Mouse (Mus musculus) retina, postnatal 1 day (tissue): ENCODE measurements at regions not wholly inside any gene's neighbourhood (a gene's known extent, or its start where the extent isn't known, plus 50 kb on each side); places are given as distances from the start of the nearest gene placed in this dataset.

ENCODE experiments used
- DNase-seq: peaks from one replicate; pipeline ENCODE4 v3.0.0-alpha.2; 2012

GRCm38 (mm10) chr8:51032386-51032785 is 2188.6 kb upstream of the Tenm3 start:
- no peak for DNase-seq

GRCm38 (mm10) chr8:51010508-51010907 is 2166.8 kb upstream of the Tenm3 start:
- DNase-seq: no peak

GRCm38 (mm10) chr8:50967386-50967785 is 2123.6 kb upstream of the Tenm3 start:
- peak; percentile 18 for DNase-seq

GRCm38 (mm10) chr8:50917540-50917939 is 2073.8 kb upstream of the Tenm3 start:
- peak; percentile 44 for DNase-seq

- DNase-seq: no peak
These were observed 2073.0 kb upstream of the Tenm3 start for GRCm38 (mm10) chr8:50916733-50917113.

- peak; percentile 82 for DNase-seq
These were observed 2072.4 kb upstream of the Tenm3 start for GRCm38 (mm10) chr8:50915876-50916732.

- DNase-seq: peak; percentile 74
These were observed 2071.6 kb upstream of the Tenm3 start for GRCm38 (mm10) chr8:50915259-50915875.

GRCm38 (mm10) chr8:50914615-50915014 is 2070.9 kb upstream of the Tenm3 start:
- DNase-seq: peak; percentile 17

GRCm38 (mm10) chr8:50878198-50878597 is 2034.4 kb upstream of the Tenm3 start:
- no peak for DNase-seq
